Mouse (Mus musculus) kidney, postnatal 0 days (tissue): ENCODE measurements around the gene Tgm2. TPM values are rescaled to one million over a fixed set of nuclear protein-coding genes. Genes with fewer than 3 reads are reported as not detected.

Experiments used
- ATAC-seq: fragments of 200-750 bp; cut with Nextera tagmentation; replicated peaks from 2 replicates; pipeline ENCODE4 v1.8.0; 2017; ENCODE audit warnings: low read depth, moderate number of reproducible peaks, moderate TSS enrichment, moderate library complexity; ENCODE audit not compliant: low FRiP score
- DNase-seq: peaks from one replicate; pipeline ENCODE4 v3.0.0-alpha.2; 2016; ENCODE audit warnings: low spot score
- H3K27ac ChIP-seq: fragments of 300-500 bp; sonication (generic); 2 replicates; pipeline ENCODE4 v1.5.1; 2014; ENCODE audit warnings: mild to moderate bottlenecking
- H3K27me3 ChIP-seq: fragments of 300-500 bp; sonication (generic); 2 replicates; pipeline ENCODE4 v1.6.1; 2014; ENCODE audit warnings: low read length, mixed read lengths; ENCODE audit not compliant: insufficient read depth
- H3K36me3 ChIP-seq: fragments of 300-500 bp; sonication (generic); 2 replicates; pipeline ENCODE4 v1.6.1; 2014; ENCODE audit warnings: low read length, mixed read lengths; ENCODE audit not compliant: insufficient read depth
- H3K4me1 ChIP-seq: fragments of 300-500 bp; sonication (generic); replicated peaks from 2 replicates; pipeline ENCODE4 v1.6.1; 2014; ENCODE audit warnings: antibody characterized with exemption, low read length, mixed read lengths; ENCODE audit not compliant: insufficient read depth
- H3K4me2 ChIP-seq: fragments of 300-500 bp; sonication (generic); 2 replicates; pipeline ENCODE4 v1.6.1; 2014; ENCODE audit warnings: mild to moderate bottlenecking, low read length, moderate library complexity, mixed read lengths
- H3K4me3 ChIP-seq: fragments of 300-500 bp; sonication (generic); replicated peaks from 2 replicates; pipeline ENCODE4 v1.5.1; 2014; ENCODE audit warnings: low read depth, low read length
- H3K9ac ChIP-seq: fragments of 300-500 bp; sonication (generic); 2 replicates; pipeline ENCODE4 v1.6.1; 2014; ENCODE audit warnings: low read depth, low read length
- H3K9me3 ChIP-seq: fragments of 300-500 bp; sonication (generic); replicated peaks from 2 replicates; pipeline ENCODE4 v1.6.1; 2016; ENCODE audit warnings: low read length, inconsistent platforms, mixed read lengths
- CTCF ChIP-seq: IDR thresholded peaks from 2 replicates; pipeline ENCODE4 v1.5.1; 2016; ENCODE audit warnings: antibody characterized with exemption, low read depth, mild to moderate bottlenecking, moderate library complexity
- WGBS: fragments of 180-500 bp; shearing (Covaris S2); extraction: QIAGEN DNeasy Blood & Tissue Kit; methylation state at CpG from one replicate; pipeline ENCODE4 v1.1.7; 2014; 5-methylcytosine and 5-hydroxymethylcytosine counted together
- polyA plus RNA-seq: library from polyadenylated mRNA; unstranded; fragments of >200 nt; fragmentation: Nextera tagmentation; extraction: Ambion mirVana; gene quantifications from 2 replicates; pipeline ENCODE4 v1.2.1, GENCODE M21; 2015

Gene Tgm2
- polyA plus RNA-seq, 1 experiment from 2014 or later: 26.9 TPM

- no peaks in the 10 kb centered on the region for H3K9me3 ChIP-seq
- WGBS: 52% methylated on average over 6 of the region's 6 CpGs
- H3K4me1 ChIP-seq: 0 out of 2 replicates have a peak, but pooled peaks cover 15% of the 10 kb centered on the region
- H3K4me2 ChIP-seq: no peak overlapping the region
- no peak for ATAC-seq
- no peak overlapping the region for H3K4me3 ChIP-seq
- H3K27me3 ChIP-seq: no peaks in the 10 kb centered on the region
- TF ChIP-seq CTCF: no peak
- H3K27ac ChIP-seq: no peak overlapping the region
- no peaks in the 10 kb centered on the region for H3K36me3 ChIP-seq
- H3K9ac ChIP-seq: no peak overlapping the region
- DNase-seq: no peak
These were observed 41.3 kb downstream of the Tgm2 start for GRCm38 (mm10) chr2:158104966-158105365.

GRCm38 (mm10) chr2:158101768-158102167 lies 44.5 kb downstream of the Tgm2 start:
- H3K4me2 ChIP-seq: no peak overlapping the region
- no peak for TF ChIP-seq CTCF
- no peak overlapping the region for H3K27ac ChIP-seq
- no peaks in the 10 kb centered on the region for H3K36me3 ChIP-seq
- no peak overlapping the region for H3K4me3 ChIP-seq
- WGBS: 81% methylated on average over 5 of the region's 5 CpGs
- H3K9me3 ChIP-seq: no peaks in the 10 kb centered on the region
- DNase-seq (no peak), ATAC-seq (no peak)
- H3K9ac ChIP-seq: no peak overlapping the region
- H3K4me1 ChIP-seq: 0 out of 2 replicates have a peak, but pooled peaks cover 7% of the 10 kb centered on the region
- H3K27me3 ChIP-seq: no peaks in the 10 kb centered on the region

- WGBS: 54% methylated on average over 3 of the region's 3 CpGs
- Histone ChIP-seq H3K4me3 (no peak overlapping the region), H3K4me2 (no peak overlapping the region), H3K27ac (no peak overlapping the region), H3K4me1 (peaks cover 9% of the 10 kb centered on the region; the same call in 1 of the 2 replicates), H3K9ac (no peak overlapping the region), H3K36me3 (no peaks in the 10 kb centered on the region), H3K9me3 (no peaks in the 10 kb centered on the region), H3K27me3 (no peaks in the 10 kb centered on the region)
- DNase-seq: no peak
- ATAC-seq: no peak
- no peak for TF ChIP-seq CTCF
These were observed 46.7 kb downstream of the Tgm2 start for GRCm38 (mm10) chr2:158099537-158099936.

GRCm38 (mm10) chr2:158098730-158099129 lies 47.5 kb downstream of the Tgm2 start:
- no peaks in the 10 kb centered on the region for H3K9me3 ChIP-seq
- H3K27me3 ChIP-seq: no peaks in the 10 kb centered on the region
- ATAC-seq: no peak
- DNase-seq: no peak
- no peak overlapping the region for H3K4me2 ChIP-seq
- peaks cover 13% of the 10 kb centered on the region; the same call in 1 of the 2 replicates for H3K4me1 ChIP-seq
- WGBS: 84% methylated on average over 5 of the region's 5 CpGs
- H3K36me3 ChIP-seq: no peaks in the 10 kb centered on the region
- H3K9ac ChIP-seq: no peak overlapping the region
- no peak for TF ChIP-seq CTCF
- no peak overlapping the region for H3K4me3 ChIP-seq
- H3K27ac ChIP-seq: no peak overlapping the region

- Histone ChIP-seq H3K36me3 (no peaks in the 10 kb centered on the region), H3K4me3 (no peak overlapping the region), H3K4me2 (no peak overlapping the region), H3K27ac (no peak overlapping the region), H3K4me1 (peaks cover 19% of the 10 kb centered on the region; the same call in 1 of the 2 replicates), H3K9ac (no peak overlapping the region), H3K27me3 (no peaks in the 10 kb centered on the region), H3K9me3 (no peaks in the 10 kb centered on the region)
- no peak for TF ChIP-seq CTCF
- ATAC-seq (no peak), DNase-seq (no peak)
- 90% methylated on average over 5 of the region's 5 CpGs for WGBS
These were observed 49.2 kb downstream of the Tgm2 start for GRCm38 (mm10) chr2:158097071-158097470.

GRCm38 (mm10) chr2:158094846-158095245 lies 51.4 kb downstream of the Tgm2 start:
- peak; percentile 57 for DNase-seq
- peak overlapping the region; percentile 62; the same call in 1 of the 2 replicates for H3K27ac ChIP-seq

GRCm38 (mm10) chr2:158094300-158094699 lies 51.9 kb downstream of the Tgm2 start:
- Histone ChIP-seq H3K27me3 (no peaks in the 10 kb centered on the region), H3K4me2 (no peak overlapping the region), H3K9ac (no peak overlapping the region), H3K9me3 (no peaks in the 10 kb centered on the region), H3K4me1 (peaks cover 13% of the 10 kb centered on the region), H3K4me3 (no peak overlapping the region), H3K36me3 (no peaks in the 10 kb centered on the region), H3K27ac (peak overlapping the region; percentile 62)
- DNase-seq: peak; percentile 46
- ATAC-seq: no peak
- 48% methylated on average over 7 of the region's 7 CpGs for WGBS
- TF ChIP-seq CTCF: no peak

More at GRCm38 (mm10) chr2:158094846-158095245, 51.4 kb downstream of the Tgm2 start:
- Histone ChIP-seq H3K9me3 (no peaks in the 10 kb centered on the region), H3K27me3 (no peaks in the 10 kb centered on the region), H3K9ac (no peak overlapping the region), H3K4me1 (peaks cover 13% of the 10 kb centered on the region), H3K36me3 (no peaks in the 10 kb centered on the region), H3K4me3 (no peak overlapping the region), H3K4me2 (no peak overlapping the region)
- no peak for TF ChIP-seq CTCF
- 70% methylated on average over 5 of the region's 5 CpGs for WGBS
- ATAC-seq: no peak
